Mouse (Mus musculus) lung, adult 2 months (tissue): ENCODE data around the gene Tppp2.

Experiments
- CTCF ChIP-seq: fragments of 200-500 bp; IDR thresholded peaks from 2 replicates; pipeline ENCODE4 v1.5.1; 2011; ENCODE audit warnings: mild to moderate bottlenecking, low read length, control low read depth; ENCODE audit not compliant: insufficient read depth
- POLR2A ChIP-seq: fragments of 200-500 bp; IDR thresholded peaks from 2 replicates; pipeline ENCODE4 v1.6.1; 2011; ENCODE audit warnings: low read depth, mild to moderate bottlenecking, control low read depth, low read length, borderline replicate concordance; ENCODE audit errors: extremely low read depth

DNA sequence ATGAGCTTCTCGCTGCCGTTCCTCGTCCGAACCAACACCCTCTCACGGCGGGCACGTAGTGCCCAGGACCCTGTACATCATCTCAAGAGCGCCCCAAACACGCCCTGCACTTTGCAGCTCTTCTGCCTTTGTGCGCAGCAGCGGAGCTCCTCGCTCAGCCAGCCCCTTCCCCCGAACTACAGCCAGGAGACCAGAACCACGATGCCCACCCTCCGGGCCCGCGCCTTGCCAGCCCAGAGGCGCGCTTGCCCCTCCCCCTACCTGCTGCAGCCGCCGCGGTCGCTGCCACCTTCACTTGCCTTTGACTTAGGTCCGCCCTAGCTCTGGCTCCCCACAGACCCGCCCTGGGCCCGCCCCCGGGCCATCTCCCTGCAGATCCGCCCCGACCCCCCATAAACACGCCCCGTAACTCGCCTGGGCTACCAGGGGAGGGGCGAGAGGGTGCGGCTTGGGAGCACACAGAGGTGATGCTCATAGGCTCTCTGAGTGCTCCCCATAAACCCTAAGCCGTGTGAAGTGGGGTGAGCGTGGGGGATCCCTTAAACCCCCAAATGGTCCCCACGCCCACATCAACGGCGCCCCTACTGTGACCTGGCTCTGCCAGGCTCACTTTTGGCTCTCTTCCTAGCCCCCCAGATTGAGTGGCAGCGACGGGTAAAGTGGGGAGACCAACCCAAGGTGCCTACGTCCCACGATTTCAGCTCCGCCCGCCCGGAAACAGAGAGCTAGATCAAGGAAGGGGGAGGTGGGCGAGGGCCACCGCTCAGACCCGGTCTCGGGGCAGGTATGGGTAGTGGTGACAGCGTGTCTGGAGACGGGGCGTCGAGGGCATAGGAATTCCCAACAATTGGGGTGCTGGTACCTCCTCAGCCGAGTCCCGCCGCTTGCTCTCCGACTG, 4.9 kb upstream of the Tppp2 start:
- TF ChIP-seq CTCF (no peak), POLR2A (peak; percentile 73; the same call in 1 of the 2 replicates)
